Mouse (Mus musculus): ENCODE data around the gene Snap47. TPM values are rescaled to one million over a fixed set of nuclear protein-coding genes. Genes with fewer than 3 reads are reported as not detected.
A peak's percentile ranks its signal among the peaks of the same experiment; 100 is the strongest.

Gene Snap47
- polyA plus RNA-seq, 1 experiment from 2014 or later, result 76.8 TPM

- Histone ChIP-seq H3K9ac (ENCODE audit: low read depth, low read length) (no peak overlapping the region), H3K36me3 (ENCODE audit: control insufficient read depth, insufficient read depth, low read length) (no peaks in the 10 kb centered on the region)
- 34% methylated on average over 3 of the region's 3 CpGs for WGBS
Observed at GRCm38 (mm10) chr11:59366633-59367032, 84.4 kb downstream of the Snap47 start.

DNA sequence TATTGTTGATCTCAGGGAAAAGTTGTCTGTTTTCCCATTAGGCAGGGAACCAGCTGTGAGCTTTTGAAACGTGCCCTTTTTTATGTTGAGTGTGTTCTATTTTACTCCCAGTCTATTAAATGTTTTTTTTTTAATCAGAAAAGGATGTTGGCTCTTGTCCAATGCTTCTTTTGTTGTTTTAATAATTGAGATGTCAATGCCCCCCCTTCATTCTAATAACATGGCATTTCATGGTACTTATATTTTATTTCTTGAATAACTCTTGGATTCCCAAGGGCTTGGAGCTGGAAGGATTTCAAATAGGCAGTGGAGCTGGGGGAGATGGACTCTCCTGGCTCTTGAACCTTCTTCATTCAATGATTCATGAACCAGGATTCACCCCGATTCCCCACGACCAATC, 85.0 kb downstream of the Snap47 start:
- no peak for ATAC-seq
- H3K9ac ChIP-seq (ENCODE audit: low read depth, low read length), result no peak overlapping the region
- 62% methylated on average over 3 of the region's 3 CpGs for WGBS
- H3K9me3 ChIP-seq (ENCODE audit: control insufficient read depth, low read length), result no peaks in the 10 kb centered on the region
- no peaks in the 10 kb centered on the region for H3K36me3 ChIP-seq (ENCODE audit: control insufficient read depth, insufficient read depth, low read length)
- no peak overlapping the region for H3K4me3 ChIP-seq (ENCODE audit: low read length)
- H3K4me2 ChIP-seq (ENCODE audit: low read depth, low read length), result no peak overlapping the region
- H3K27ac ChIP-seq (ENCODE audit: low read length), result no peak overlapping the region
- peaks cover 10% of the 10 kb centered on the region; the same call in 1 of the 2 replicates for H3K4me1 ChIP-seq (ENCODE audit: control insufficient read depth, insufficient read depth, low read length)
- H3K27me3 ChIP-seq (replicated peaks; ENCODE audit: control insufficient read depth, insufficient read depth, low read length), result no peaks in the 10 kb centered on the region

More at GRCm38 (mm10) chr11:59366633-59367032, 84.4 kb downstream of the Snap47 start:
- H3K27me3 ChIP-seq (replicated peaks; ENCODE audit: control insufficient read depth, insufficient read depth, low read length), result no peaks in the 10 kb centered on the region
- H3K27ac ChIP-seq (ENCODE audit: low read length), result no peak overlapping the region
- H3K4me2 ChIP-seq (ENCODE audit: low read depth, low read length), result no peak overlapping the region
- no peak overlapping the region for H3K4me3 ChIP-seq (ENCODE audit: low read length)
- no peak for ATAC-seq
- no peaks in the 10 kb centered on the region for H3K9me3 ChIP-seq (ENCODE audit: control insufficient read depth, low read length)
- peaks cover 10% of the 10 kb centered on the region; the same call in 1 of the 2 replicates for H3K4me1 ChIP-seq (ENCODE audit: control insufficient read depth, insufficient read depth, low read length)

- Histone ChIP-seq H3K4me3 (ENCODE audit: low read length) (no peak overlapping the region), H3K9ac (ENCODE audit: low read depth, low read length) (no peak overlapping the region), H3K4me2 (ENCODE audit: low read depth, low read length) (no peak overlapping the region), H3K27ac (ENCODE audit: low read length) (peak overlapping the region; percentile 69; the same call in 1 of the 2 replicates), H3K9me3 (ENCODE audit: control insufficient read depth, low read length) (no peaks in the 10 kb centered on the region), H3K36me3 (ENCODE audit: control insufficient read depth, insufficient read depth, low read length) (no peaks in the 10 kb centered on the region), H3K27me3 (replicated peaks; ENCODE audit: control insufficient read depth, insufficient read depth, low read length) (no peaks in the 10 kb centered on the region), H3K4me1 (ENCODE audit: control insufficient read depth, insufficient read depth, low read length) (peaks cover 10% of the 10 kb centered on the region; the same call in 1 of the 2 replicates)
- 37% methylated on average over 3 of the region's 3 CpGs for WGBS
- ATAC-seq, result peak; percentile 89
Observed at GRCm38 (mm10) chr11:59364417-59364816, 86.6 kb downstream of the Snap47 start.

DNA sequence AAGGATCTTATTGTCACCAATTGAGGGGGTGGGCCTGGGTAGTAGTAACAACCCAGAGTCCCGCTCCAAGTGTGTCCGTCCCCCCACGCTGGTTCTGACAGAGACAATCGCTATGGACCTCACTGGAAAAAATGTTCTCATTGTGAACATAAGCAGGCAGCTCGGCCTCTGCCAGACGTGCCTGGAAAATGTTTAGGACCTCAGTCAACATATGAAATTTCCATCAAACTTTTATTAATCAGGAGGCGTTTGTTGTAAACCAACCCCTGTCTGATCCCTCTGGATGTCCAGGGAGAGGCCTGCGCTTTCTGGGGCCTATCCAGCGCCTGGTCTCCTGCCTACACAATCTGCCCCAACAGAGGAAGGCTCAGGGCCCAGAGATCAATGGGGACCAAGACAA, 87.0 kb downstream of the Snap47 start:
- ATAC-seq, result peak; percentile 16; the same call in 1 of the 2 replicates
- no peak overlapping the region for H3K4me3 ChIP-seq (ENCODE audit: low read length)
- peak overlapping the region; percentile 69; the same call in 1 of the 2 replicates for H3K27ac ChIP-seq (ENCODE audit: low read length)
- 0 out of 2 replicates have a peak overlapping the region, but pooled peaks have one; percentile 40 for H3K9ac ChIP-seq (ENCODE audit: low read depth, low read length)
- H3K27me3 ChIP-seq (replicated peaks; ENCODE audit: control insufficient read depth, insufficient read depth, low read length), result no peaks in the 10 kb centered on the region
- no peaks in the 10 kb centered on the region for H3K9me3 ChIP-seq (ENCODE audit: control insufficient read depth, low read length)
- peaks cover 10% of the 10 kb centered on the region; the same call in 1 of the 2 replicates for H3K4me1 ChIP-seq (ENCODE audit: control insufficient read depth, insufficient read depth, low read length)
- no peak overlapping the region for H3K4me2 ChIP-seq (ENCODE audit: low read depth, low read length)
- 68% methylated on average over 9 of the region's 9 CpGs for WGBS
- no peaks in the 10 kb centered on the region for H3K36me3 ChIP-seq (ENCODE audit: control insufficient read depth, insufficient read depth, low read length)

DNA sequence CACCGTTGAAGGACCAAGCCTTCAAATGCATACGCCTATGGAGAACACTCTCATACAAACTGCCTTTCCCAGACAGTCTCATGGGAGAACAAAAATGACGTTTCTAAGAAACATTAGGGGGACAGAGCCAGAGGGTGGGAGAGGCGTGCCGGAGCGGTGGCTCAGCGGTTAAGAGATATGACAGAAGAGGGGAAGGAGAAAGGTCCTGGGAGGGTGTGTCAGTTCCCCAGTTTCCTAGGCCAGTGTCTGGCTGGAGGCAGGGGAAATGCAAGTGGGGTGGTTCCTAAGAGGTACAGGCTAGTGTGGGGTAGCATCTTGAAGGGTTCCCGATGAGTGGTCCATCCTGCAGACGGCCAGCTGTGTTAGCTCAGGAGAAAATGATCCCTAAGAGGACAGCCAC, 89.7 kb downstream of the Snap47 start:
- Histone ChIP-seq H3K27me3 (replicated peaks; ENCODE audit: control insufficient read depth, insufficient read depth, low read length) (no peaks in the 10 kb centered on the region), H3K4me2 (ENCODE audit: low read depth, low read length) (no peak overlapping the region), H3K36me3 (ENCODE audit: control insufficient read depth, insufficient read depth, low read length) (no peaks in the 10 kb centered on the region), H3K27ac (ENCODE audit: low read length) (no peak overlapping the region), H3K4me1 (ENCODE audit: control insufficient read depth, insufficient read depth, low read length) (peaks cover 10% of the 10 kb centered on the region; the same call in 1 of the 2 replicates), H3K4me3 (ENCODE audit: low read length) (no peak overlapping the region), H3K9me3 (ENCODE audit: control insufficient read depth, low read length) (no peaks in the 10 kb centered on the region), H3K9ac (ENCODE audit: low read depth, low read length) (no peak overlapping the region)
- ATAC-seq, result no peak
- 78% methylated on average over 9 of the region's 9 CpGs for WGBS

Other genes starting within 250 kb of the Snap47 start
- 101 and 104 TPM in 2 replicates for gene Mrpl55, start 248.7 kb downstream of the Snap47 start, polyA plus RNA-seq (2015; fragmentation: Nextera tagmentation; extraction: Ambion mirVana)
- 32.7 and 33.1 TPM in 2 replicates for gene 2310033P09Rik, start 242.9 kb downstream of the Snap47 start, polyA plus RNA-seq (2015; fragmentation: Nextera tagmentation; extraction: Ambion mirVana)
- gene Arf1, start 222.9 kb downstream of the Snap47 start, polyA plus RNA-seq (2015; fragmentation: Nextera tagmentation; extraction: Ambion mirVana), result 733 and 751 TPM in 2 replicates
- gene Wnt3a, start 160.4 kb downstream of the Snap47 start, polyA plus RNA-seq (2015; fragmentation: Nextera tagmentation; extraction: Ambion mirVana), result not detected in 2 replicates
- gene Wnt9a, start 144.3 kb downstream of the Snap47 start, polyA plus RNA-seq (2015; fragmentation: Nextera tagmentation; extraction: Ambion mirVana), result 4.2 and 4.4 TPM in 2 replicates
- gene Prss38, start 75.5 kb downstream of the Snap47 start, polyA plus RNA-seq (2015; fragmentation: Nextera tagmentation; extraction: Ambion mirVana), result not detected in 2 replicates
- gene Jmjd4, start 1.1 kb downstream of the Snap47 start, polyA plus RNA-seq (2015; fragmentation: Nextera tagmentation; extraction: Ambion mirVana), result 7.4 and 8.1 TPM in 2 replicates
- gene Zfp867, start 21.3 kb upstream of the Snap47 start, polyA plus RNA-seq (2015; fragmentation: Nextera tagmentation; extraction: Ambion mirVana), result 4.3 and 4.6 TPM in 2 replicates
- 13.8 and 14.7 TPM in 2 replicates for gene Zkscan17, start 75.6 kb upstream of the Snap47 start, polyA plus RNA-seq (2015; fragmentation: Nextera tagmentation; extraction: Ambion mirVana)
- gene Nlrp3, start 90.4 kb upstream of the Snap47 start, polyA plus RNA-seq (2015; fragmentation: Nextera tagmentation; extraction: Ambion mirVana), result 0.35 and 0.51 TPM in 2 replicates
- gene Olfr222, start 125.0 kb upstream of the Snap47 start, polyA plus RNA-seq (2015; fragmentation: Nextera tagmentation; extraction: Ambion mirVana), result not detected in 2 replicates
- not detected in 2 replicates for gene Olfr223, start 142.1 kb upstream of the Snap47 start, polyA plus RNA-seq (2015; fragmentation: Nextera tagmentation; extraction: Ambion mirVana)
- gene Mprip, start 210.1 kb upstream of the Snap47 start, polyA plus RNA-seq (2015; fragmentation: Nextera tagmentation; extraction: Ambion mirVana), result 23.9 and 25.2 TPM in 2 replicates

Measured in intestine, embryonic 16.5 days (tissue).